Mouse (Mus musculus): ENCODE measurements at regions not wholly inside any gene's neighbourhood (a gene's known extent, or its start where the extent isn't known, plus 50 kb on each side); places are given as distances from the start of the nearest gene placed in this dataset.

- TF ChIP-seq CTCF (IDR thresholded peaks at IDR 0.05; ENCODE audit: low read depth) (no peak), EP300 (IDR thresholded peaks at IDR 0.05; ENCODE audit: low read depth) (no peak)
These were observed 560.5 kb upstream of the Btbd3 start for GRCm38 (mm10) chr2:137695885-137696284.

Measured in liver, embryonic 14.5 days (tissue).